Mouse (Mus musculus) forebrain, embryonic 15.5 days (tissue): Measurements from ENCODE around the gene Igdcc3. TPM values are rescaled to one million over a fixed set of nuclear protein-coding genes. Genes with fewer than 3 reads are reported as not detected.
"Not testable (repeated sequence)": the region's sequence is repeated elsewhere in the genome, so short reads cannot be mapped to it uniquely, and the experiment has no call there.

Experiments
- ATAC-seq: fragments of 200-750 bp; cut with Nextera tagmentation; replicated peaks from 2 replicates; pipeline ENCODE4 v1.8.0; 2017; ENCODE audit warnings: mild to moderate bottlenecking, moderate TSS enrichment, moderate library complexity
- H3K27ac ChIP-seq: fragments of 300-500 bp; sonication (generic); replicated peaks from 2 replicates; pipeline ENCODE4 v1.5.1; 2015; ENCODE audit warnings: mild to moderate bottlenecking, inconsistent platforms
- H3K27me3 ChIP-seq: fragments of 300-500 bp; sonication (generic); 2 replicates; pipeline ENCODE4 v1.6.1; 2015; ENCODE audit warnings: inconsistent platforms
- H3K36me3 ChIP-seq: fragments of 300-500 bp; sonication (generic); 2 replicates; pipeline ENCODE4 v1.6.1; 2015; ENCODE audit warnings: mild to moderate bottlenecking, inconsistent platforms
- H3K4me1 ChIP-seq: fragments of 300-500 bp; sonication (generic); 2 replicates; pipeline ENCODE4 v1.6.1; 2015; ENCODE audit warnings: inconsistent platforms
- H3K4me2 ChIP-seq: fragments of 300-500 bp; sonication (generic); replicated peaks from 2 replicates; pipeline ENCODE4 v1.6.1; 2015; ENCODE audit warnings: mild to moderate bottlenecking, inconsistent platforms
- H3K4me3 ChIP-seq: fragments of 300-500 bp; sonication (generic); 2 replicates; pipeline ENCODE4 v1.5.1; 2015; ENCODE audit warnings: mild to moderate bottlenecking, inconsistent platforms
- H3K9ac ChIP-seq: fragments of 300-500 bp; sonication (generic); replicated peaks from 2 replicates; pipeline ENCODE4 v1.6.1; 2015; ENCODE audit warnings: mild to moderate bottlenecking, inconsistent platforms
- H3K9me3 ChIP-seq: fragments of 300-500 bp; sonication (generic); 2 replicates; pipeline ENCODE4 v1.6.1; 2016; ENCODE audit warnings: inconsistent platforms
- WGBS: fragments of 180-500 bp; shearing (Covaris S2); methylation state at CpG from one replicate; pipeline ENCODE4 v1.1.7; 2015; ENCODE audit warnings: mixed read lengths; 5-methylcytosine and 5-hydroxymethylcytosine counted together
- polyA plus RNA-seq: library from polyadenylated mRNA; unstranded; fragments of >200 nt; fragmentation: Nextera tagmentation; extraction: Ambion mirVana; gene quantifications from 2 replicates; pipeline ENCODE4 v1.2.1, GENCODE M21; 2015

The Igdcc3 gene
- polyA plus RNA-seq, 1 experiment from 2014 or later: 9.6 TPM

DNA sequence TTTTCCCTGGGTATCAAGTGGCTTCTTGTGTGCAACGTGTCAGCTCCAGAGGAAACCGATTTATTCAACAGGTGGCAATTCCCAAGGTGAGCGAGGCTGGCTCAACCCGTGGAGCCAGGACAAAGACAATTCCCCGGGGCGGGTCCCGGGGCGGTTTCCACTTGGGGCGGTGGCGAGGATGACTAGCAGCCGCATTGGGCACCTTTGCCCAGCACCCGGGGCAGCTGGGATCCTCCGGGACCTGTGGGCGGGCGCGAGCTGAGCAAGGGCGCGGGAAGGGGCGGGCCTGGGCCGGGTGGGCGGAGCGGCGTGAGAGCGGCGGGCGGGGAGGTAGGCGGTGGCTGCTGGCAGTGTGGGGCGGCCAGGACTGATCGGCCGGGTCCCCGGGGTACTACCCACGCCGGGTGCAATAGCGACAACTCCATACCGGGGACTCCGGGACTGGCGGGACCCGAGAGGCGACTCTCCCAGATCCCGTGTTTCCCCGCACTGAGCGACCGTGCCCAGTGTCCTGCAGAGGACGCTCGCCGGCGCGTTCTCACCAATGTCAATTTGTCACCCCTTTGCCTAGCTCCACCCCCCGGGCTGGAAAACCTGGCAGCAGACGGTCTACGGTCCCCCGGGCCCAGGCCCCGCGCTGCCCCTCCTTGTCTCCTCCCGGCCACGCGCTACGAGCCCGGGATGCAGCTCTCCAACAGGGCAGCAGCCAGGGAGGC lies 73.9 kb downstream of the Igdcc3 start:
- 1% methylated on average over 57 of the region's 59 CpGs for WGBS
- no peaks in the 10 kb centered on the region for H3K9me3 ChIP-seq
- ATAC-seq: peak; percentile 96

DNA sequence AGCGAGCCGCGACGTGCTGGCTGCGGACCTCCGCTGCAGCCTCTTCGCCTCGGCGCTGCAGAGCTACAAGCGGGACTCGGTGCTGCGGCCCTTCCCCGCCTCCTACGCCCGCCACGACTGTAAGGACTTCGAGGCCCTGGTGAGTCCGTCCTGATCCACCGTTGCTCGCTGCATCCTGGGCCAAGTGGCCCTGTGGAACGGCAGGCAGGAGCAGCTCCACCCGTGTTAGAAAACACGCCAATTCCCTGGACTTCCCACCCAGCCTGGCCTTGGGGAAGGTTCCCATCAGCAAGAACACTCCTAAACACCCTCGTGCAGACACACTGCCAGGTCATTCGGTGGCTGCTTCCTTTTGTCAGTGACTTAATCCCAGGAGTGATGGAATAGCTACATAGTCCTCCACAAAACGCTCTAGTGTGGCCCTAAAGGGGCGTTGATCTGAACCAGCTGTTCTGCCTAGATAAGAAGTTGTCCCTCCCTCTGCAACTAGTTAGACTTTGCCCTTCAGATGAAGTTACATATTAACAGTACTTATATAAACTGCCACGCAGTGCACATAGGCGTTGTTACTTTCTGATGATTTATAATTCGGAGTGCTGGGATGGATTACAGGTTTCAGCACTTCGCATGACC lies 74.6 kb downstream of the Igdcc3 start:
- Histone ChIP-seq H3K27me3 (no peaks in the 10 kb centered on the region), H3K4me2 (peak overlapping the region; percentile 93), H3K4me1 (peaks cover 8% of the 10 kb centered on the region), H3K9me3 (no peaks in the 10 kb centered on the region), H3K36me3 (no peaks in the 10 kb centered on the region), H3K9ac (peak overlapping the region; percentile 86), H3K27ac (peak overlapping the region; percentile 79), H3K4me3 (peak overlapping the region; percentile 73)
- WGBS: 13% methylated on average over 28 of the region's 31 CpGs
- no peak for ATAC-seq

More for the DNA sequence above, 73.9 kb downstream of the Igdcc3 start:
- peak overlapping the region; percentile 93 for H3K4me2 ChIP-seq
- peak overlapping the region; percentile 73 for H3K4me3 ChIP-seq
- H3K36me3 ChIP-seq: no peaks in the 10 kb centered on the region
- H3K9ac ChIP-seq: peak overlapping the region; percentile 86
- no peaks in the 10 kb centered on the region for H3K27me3 ChIP-seq
- H3K27ac ChIP-seq: peak overlapping the region; percentile 79
- H3K4me1 ChIP-seq: peaks cover 8% of the 10 kb centered on the region

DNA sequence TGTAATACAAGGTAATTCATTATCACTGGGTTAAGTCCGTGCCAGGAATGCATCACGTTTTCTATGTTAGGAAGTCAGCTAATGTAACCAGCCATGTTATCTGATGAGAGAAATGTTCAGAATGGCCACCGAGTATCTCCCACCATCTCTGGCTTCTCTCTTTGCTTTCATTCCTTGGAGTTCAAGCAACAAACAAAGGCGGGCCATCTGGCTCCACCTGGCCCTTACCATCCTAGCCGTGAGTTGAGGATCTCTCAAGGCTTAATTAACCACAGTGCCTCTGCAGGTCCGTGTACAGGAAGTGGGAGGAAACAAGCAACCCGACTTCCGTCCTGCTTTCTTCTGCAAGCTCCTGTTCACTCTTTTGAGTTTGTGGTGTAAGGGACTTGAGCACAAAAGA lies 76.0 kb downstream of the Igdcc3 start:
- Histone ChIP-seq H3K36me3 (no peaks in the 10 kb centered on the region), H3K27ac (no peak overlapping the region), H3K9me3 (no peaks in the 10 kb centered on the region), H3K4me3 (no peak overlapping the region), H3K4me2 (no peak overlapping the region), H3K9ac (no peak overlapping the region), H3K27me3 (no peaks in the 10 kb centered on the region), H3K4me1 (peaks cover 8% of the 10 kb centered on the region)
- ATAC-seq: no peak
- whole genome bisulfite sequencing: 68% methylated on average over 8 of the region's 8 CpGs

DNA sequence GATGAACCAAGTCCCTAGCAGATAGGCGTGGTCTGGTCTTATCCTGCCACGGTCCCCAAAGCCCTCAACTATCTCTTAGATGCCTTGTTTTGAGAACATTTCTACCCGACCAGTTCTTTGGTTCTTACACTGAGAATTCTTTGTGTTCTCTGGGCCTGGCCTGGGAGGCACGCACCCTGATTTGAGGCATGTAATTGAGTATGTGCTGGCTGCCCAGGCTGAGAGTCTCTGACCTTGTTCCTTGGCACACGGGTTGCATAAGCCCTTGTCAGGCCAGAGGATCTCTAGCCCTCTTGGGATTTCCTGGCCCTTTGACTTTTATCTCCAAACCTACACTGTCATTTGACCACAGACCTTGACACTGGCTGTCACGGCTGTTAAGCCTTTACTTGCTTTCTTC lies 76.7 kb downstream of the Igdcc3 start:
- no peak for ATAC-seq
- Histone ChIP-seq H3K27ac (no peak overlapping the region), H3K9ac (no peak overlapping the region), H3K36me3 (no peaks in the 10 kb centered on the region), H3K4me1 (peaks cover 8% of the 10 kb centered on the region), H3K27me3 (no peaks in the 10 kb centered on the region), H3K9me3 (no peaks in the 10 kb centered on the region), H3K4me3 (no peak overlapping the region), H3K4me2 (no peak overlapping the region)
- 80% methylated on average over 6 of the region's 6 CpGs for WGBS

DNA sequence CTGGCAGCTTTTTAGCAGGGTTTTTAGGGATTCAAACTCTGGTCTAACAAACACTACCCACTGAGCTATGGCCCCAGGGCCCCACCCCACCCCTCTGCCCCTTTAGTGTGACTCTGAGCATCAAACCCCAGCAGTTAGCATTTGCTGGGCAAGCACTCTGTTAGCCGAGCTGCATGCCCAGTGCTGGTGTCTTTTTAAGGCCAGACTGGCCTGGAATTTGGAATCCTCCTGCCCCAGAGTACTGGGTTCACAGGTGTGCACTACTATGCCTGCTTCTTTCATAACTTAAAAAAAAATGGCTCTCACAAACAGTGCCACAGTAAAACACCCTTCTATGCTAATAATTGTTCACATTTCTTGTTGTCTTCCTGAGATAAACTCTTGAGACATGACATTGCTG lies 77.9 kb downstream of the Igdcc3 start:
- ATAC-seq: no peak
- Histone ChIP-seq H3K27me3 (no peaks in the 10 kb centered on the region), H3K36me3 (no peaks in the 10 kb centered on the region), H3K4me2 (no peak overlapping the region), H3K4me3 (no peak overlapping the region), H3K4me1 (peaks cover 8% of the 10 kb centered on the region), H3K9me3 (no peaks in the 10 kb centered on the region), H3K9ac (no peak overlapping the region), H3K27ac (no peak overlapping the region)
- 56% methylated on average over 1 of the region's 1 CpGs for WGBS

DNA sequence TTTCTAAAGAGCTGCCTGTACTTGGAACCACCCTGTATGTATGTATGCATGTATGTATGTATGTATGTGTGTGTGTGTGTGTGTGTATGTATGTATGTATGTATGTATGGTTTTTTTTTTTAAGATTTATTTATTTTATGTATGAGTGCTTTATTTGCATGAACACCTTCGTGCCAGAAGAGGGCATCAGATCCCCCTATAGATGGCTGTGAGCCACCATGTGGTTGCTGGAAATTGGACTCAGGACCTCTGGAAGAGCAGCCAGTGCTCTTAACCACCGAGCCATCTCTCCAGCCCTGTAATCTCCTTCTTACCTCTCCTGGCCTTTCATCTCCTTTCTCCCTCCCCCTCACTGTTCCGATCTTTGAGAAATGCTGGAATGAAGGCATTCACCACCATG lies 79.4 kb downstream of the Igdcc3 start:
- H3K9ac ChIP-seq, H3K9me3 ChIP-seq, H3K27me3 ChIP-seq, H3K4me3 ChIP-seq, H3K27ac ChIP-seq, H3K4me1 ChIP-seq, H3K36me3 ChIP-seq, ATAC-seq, H3K4me2 ChIP-seq: not testable (repeated sequence)
- WGBS: 38% methylated on average over 3 of the region's 3 CpGs

DNA sequence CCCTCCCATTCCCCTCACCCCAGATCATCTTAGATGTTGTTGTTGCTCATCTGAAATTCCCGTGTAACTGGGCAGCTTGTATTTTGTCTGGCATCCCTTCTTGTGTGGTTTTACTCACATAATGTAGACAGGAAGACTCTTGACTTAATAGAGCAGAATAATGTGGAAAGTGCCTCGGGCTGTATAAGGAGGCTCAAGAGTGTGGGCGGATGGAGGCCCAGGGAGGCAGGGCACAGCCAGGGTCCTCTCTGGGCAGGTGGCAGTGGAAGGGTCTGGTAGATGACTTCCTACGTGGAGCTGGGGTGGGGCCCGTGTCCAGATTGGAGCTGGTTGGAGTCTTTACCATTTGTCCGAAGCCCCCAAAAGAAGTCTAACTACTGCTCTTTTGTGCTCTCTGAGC lies 82.9 kb downstream of the Igdcc3 start:
- Histone ChIP-seq H3K36me3 (no peaks in the 10 kb centered on the region), H3K27ac (no peak overlapping the region), H3K9me3 (no peaks in the 10 kb centered on the region), H3K9ac (no peak overlapping the region), H3K4me1 (no peaks in the 10 kb centered on the region), H3K4me2 (no peak overlapping the region), H3K4me3 (no peak overlapping the region), H3K27me3 (no peaks in the 10 kb centered on the region)
- WGBS: 78% methylated on average over 6 of the region's 6 CpGs
- ATAC-seq: no peak

DNA sequence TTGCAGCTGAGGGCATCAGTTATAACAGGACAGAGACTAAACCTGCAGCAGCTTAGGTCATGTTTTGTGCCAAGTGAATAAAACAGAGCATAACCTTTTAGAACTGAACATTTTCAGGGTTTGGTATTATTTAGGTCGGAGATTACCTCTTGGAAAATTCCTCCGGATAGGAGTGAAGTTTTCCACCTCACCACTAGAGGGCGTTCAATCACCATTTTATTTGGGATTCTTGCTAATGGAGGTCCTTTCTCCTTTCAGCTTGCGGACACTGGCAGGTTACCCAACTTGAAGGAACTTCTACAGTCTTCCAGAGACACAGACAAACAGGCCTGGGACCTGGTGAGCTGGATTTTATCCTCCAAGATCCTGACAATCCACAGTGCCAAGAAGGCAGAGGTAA lies 84.8 kb downstream of the Igdcc3 start:
- no peak for ATAC-seq
- H3K4me3 ChIP-seq: no peak overlapping the region
- no peaks in the 10 kb centered on the region for H3K36me3 ChIP-seq
- H3K9ac ChIP-seq: no peak overlapping the region
- H3K9me3 ChIP-seq: no peaks in the 10 kb centered on the region
- H3K4me1 ChIP-seq: no peaks in the 10 kb centered on the region
- 22% methylated on average over 4 of the region's 4 CpGs for WGBS
- H3K27ac ChIP-seq: no peak overlapping the region
- no peaks in the 10 kb centered on the region for H3K27me3 ChIP-seq
- no peak overlapping the region for H3K4me2 ChIP-seq

DNA sequence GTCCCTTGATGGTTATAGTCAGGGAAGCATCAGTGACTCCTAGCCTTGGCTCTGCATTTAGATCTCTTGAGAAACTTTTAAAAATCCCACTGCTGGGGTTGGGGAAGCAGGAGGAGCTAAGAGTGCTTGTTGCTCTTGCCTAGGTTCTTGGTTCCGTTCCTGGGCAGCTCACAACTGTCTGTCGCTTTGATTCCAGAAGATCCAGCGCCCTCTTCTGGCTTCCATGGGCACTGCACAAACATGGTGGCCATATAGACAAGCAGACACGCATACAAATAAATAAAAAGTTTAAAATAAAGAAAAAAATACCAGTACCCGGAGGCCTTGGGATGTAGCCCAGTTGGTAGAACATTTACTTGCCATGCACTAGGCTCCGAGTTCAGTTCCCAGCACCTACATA lies 89.3 kb downstream of the Igdcc3 start:
- no peaks in the 10 kb centered on the region for H3K9me3 ChIP-seq
- ATAC-seq: no peak
- no peak overlapping the region for H3K27ac ChIP-seq
- H3K36me3 ChIP-seq: no peaks in the 10 kb centered on the region
- H3K4me2 ChIP-seq: no peak overlapping the region
- no peak overlapping the region for H3K4me3 ChIP-seq
- 76% methylated on average over 6 of the region's 6 CpGs for WGBS
- no peaks in the 10 kb centered on the region for H3K4me1 ChIP-seq
- H3K9ac ChIP-seq: no peak overlapping the region
- H3K27me3 ChIP-seq: no peaks in the 10 kb centered on the region

DNA sequence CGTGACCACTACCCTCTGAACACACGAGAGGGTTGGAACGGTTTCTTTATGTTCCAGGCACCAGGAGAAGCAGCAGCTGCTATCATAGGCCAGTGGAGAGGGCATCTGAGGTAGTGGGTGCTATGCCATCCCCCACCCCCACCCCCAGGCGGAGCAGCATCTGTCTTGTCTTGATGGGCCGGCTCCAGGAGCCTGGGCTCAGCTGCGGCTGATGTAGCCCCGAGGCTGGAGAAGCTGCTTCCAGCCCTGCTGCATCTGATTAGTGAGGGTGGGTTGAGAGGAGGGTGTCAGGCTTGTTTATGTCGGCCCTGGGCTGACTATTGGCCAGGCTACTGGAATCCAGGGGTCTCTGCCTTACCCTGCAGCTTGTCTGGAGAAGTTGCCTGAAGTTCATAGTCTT lies 90.3 kb downstream of the Igdcc3 start:
- Histone ChIP-seq H3K27me3 (no peaks in the 10 kb centered on the region), H3K4me2 (no peak overlapping the region), H3K9ac (no peak overlapping the region), H3K9me3 (no peaks in the 10 kb centered on the region), H3K4me1 (no peaks in the 10 kb centered on the region), H3K36me3 (no peaks in the 10 kb centered on the region), H3K4me3 (no peak overlapping the region), H3K27ac (no peak overlapping the region)
- ATAC-seq: no peak
- 64% methylated on average over 8 of the region's 8 CpGs for WGBS

DNA sequence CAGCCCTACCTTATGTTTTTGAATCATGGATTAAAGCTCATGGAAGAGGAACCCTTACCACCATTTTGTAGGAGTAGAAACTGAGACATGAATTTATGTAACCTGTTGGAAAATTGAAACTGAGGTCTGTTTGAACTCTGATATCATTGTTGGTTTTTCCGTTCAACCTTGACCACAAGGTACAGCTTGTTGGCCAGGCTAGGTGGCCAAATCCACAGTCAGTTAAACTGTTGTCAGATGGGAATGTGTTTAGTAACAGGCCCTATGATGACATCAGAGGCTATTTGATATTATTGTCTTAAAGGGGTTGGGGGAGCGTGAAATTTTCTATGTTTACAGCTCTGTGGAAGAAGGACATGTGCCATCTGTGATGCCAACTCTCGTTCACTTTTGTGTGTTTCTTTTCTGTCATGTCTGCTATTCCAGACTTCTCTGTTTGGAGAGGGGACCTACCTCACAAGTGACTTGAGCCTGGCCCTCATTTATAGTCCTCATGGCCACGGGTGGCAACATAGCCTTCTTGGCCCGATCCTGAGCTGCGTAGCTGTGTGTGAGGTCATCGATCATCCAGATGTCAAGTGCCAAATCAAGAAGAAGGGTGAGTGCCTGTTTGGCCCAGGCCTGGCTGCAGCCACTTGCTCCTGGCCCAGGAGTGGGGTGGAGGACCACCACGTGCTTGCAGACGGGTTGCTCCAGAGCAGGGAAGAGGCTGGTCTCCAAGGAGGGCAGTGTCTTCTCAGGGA lies 92.4 kb downstream of the Igdcc3 start:
- Histone ChIP-seq H3K36me3 (no peaks in the 10 kb centered on the region), H3K9ac (no peak overlapping the region), H3K4me2 (no peak overlapping the region), H3K9me3 (no peaks in the 10 kb centered on the region), H3K27me3 (no peaks in the 10 kb centered on the region), H3K4me1 (peaks cover 3% of the 10 kb centered on the region; the same call in 1 of the 2 replicates), H3K4me3 (no peak overlapping the region), H3K27ac (no peak overlapping the region)
- no peak for ATAC-seq
- WGBS: 92% methylated on average over 9 of the region's 9 CpGs

DNA sequence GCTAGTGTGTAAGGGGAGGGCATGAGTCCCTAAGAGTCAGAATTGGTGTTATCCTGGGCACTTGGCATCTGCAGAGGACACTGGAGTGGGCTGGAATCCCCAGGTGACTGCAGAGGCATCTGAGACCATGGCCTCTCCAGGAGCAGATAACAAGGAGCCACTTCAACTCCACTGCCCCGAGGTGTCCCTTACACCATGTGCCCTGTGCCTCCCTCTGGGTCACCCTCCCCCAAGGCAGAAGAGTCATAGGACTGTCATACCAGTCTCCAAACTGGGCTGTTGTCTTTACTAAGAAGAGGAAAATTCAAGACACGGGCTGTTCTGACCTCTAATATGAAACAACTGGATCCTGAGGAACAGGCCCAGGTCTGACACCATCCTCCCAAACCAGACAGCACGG lies 93.7 kb downstream of the Igdcc3 start:
- Histone ChIP-seq H3K4me1 (peaks cover 3% of the 10 kb centered on the region; the same call in 1 of the 2 replicates), H3K36me3 (no peaks in the 10 kb centered on the region), H3K9me3 (no peaks in the 10 kb centered on the region), H3K27me3 (no peaks in the 10 kb centered on the region), H3K27ac (no peak overlapping the region), H3K4me2 (no peak overlapping the region), H3K4me3 (no peak overlapping the region), H3K9ac (no peak overlapping the region)
- WGBS: 85% methylated on average over 3 of the region's 3 CpGs
- ATAC-seq: no peak
